Mouse (Mus musculus): ENCODE results near the gene Vkorc1l1. TPM values are rescaled to one million over a fixed set of nuclear protein-coding genes. Genes with fewer than 3 reads are reported as not detected.
A peak's percentile ranks its signal among the peaks of the same experiment; 100 is the strongest.

Gene Vkorc1l1
- total RNA-seq, 4 experiments from 2014 or later, result 22.4 to 29.6 (median 24.0) TPM

DNA sequence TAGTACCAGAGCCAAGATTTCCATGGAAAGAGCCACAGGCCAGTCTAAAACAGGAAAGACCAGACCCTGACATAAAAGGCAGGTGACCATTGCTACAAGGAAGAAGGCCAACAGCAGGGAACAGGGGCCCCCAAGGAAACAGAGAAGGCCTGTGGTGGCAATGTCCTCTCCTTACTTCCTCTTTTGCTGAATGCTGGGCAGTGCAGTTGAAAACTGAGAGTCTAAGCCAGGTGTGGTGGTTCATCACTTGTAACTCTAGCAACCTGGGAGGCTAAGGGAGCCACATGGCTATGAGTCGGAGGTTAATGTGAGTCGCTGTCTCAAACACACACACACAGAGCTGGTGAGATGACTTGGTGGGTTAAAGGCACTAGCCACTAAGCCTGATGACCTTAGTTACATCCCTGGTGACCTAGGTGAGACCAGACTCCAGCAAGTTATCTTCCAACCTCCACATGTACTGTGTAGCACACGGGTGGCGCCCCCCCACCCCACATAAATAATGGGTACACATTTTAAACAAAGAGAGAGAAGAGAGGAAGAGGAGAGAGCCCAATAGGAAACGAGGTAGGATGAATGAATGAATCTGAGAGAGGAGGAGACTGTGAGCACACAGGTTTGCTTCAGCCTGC, 59.7 kb downstream of the Vkorc1l1 start:
- no peak for DNase-seq (ENCODE audit: low spot score in 2 of 2)

DNA sequence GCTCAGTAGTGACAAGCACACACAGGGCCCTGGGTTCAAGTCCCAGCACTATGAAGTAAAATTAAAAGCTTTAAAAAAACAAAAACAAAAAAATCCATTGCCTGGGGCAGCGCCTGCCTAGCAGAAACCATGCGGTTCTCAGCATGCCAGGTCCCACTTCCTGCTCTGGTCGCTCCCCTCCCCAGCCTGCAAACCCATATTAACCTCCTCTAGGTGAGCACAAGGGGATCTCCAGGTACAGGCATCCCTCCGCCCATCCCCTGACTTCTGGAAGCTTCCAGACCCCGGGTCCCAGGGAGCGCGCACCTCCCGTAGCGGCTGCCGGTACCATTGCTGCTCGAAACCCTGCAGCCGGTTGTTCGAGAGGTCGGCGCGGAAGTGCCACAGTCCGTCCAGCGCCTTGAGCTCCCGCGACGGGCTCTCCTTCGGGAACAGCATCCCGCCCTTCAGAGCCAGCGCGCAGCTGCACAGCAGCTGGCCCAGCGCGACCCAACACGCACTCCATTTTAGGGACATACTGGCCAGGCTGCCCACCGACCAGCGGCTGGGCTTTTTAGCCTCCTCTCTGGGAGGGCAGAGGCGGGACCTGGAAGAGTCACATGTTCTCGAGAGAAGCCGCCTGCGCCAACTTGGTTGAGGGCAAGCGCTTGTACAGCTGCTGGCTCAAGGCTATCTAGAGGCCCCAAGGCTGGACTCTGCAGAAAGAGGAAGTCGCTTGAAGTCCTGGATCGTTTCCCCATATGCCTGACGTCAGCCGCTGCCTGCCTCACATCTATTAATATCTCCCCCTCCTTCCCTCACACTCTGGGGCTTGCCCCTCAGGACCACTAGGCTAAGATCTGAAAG, 60.8 kb downstream of the Vkorc1l1 start, which contains the start of gene Gusb:
Gusb (minus strand) TSS at position 749 of the 846 bp plus-strand sequence.
- DNase-seq (ENCODE audit: low spot score in 2 of 2), result peak; percentile 58 to 75

DNA sequence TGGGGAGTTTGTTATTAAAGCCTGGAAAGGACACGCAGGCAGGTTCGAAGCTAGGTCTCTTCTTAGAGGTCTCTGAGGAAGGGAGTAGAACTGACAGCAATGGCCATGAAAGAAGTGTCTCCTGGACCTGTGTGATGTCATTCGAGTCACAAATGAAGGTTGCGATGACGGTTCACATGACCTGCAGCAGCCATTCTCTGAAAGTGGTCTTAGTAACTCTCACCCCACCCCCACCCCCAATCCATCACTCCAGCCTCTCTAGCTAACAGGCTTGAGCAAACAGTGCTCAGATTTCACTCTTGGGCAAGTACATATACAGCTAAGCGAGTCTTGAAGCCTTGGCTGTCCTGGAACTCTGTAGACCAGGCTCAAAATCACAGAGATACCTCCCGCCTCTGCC, 61.5 kb downstream of the Vkorc1l1 start:
- DNase-seq (ENCODE audit: low spot score in 2 of 2), result no peak

DNA sequence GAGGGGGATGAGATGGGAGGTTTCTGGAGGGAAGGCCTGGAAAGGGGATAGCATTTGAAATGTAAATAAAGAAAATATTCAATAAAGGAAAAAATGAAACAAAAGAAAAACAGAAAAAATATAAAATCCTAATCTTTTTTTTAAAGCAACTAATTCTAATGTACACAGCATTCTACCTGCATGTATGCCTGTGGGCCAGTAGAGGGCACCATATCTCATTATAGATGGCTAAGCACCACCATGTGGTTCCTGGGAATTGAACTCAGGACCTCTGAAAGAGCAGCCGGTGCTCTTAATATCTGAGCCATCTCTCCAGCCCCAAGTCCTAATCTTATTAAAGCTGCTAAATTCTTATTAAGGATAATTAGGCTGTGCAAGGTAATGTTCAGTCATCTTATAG, 65.6 kb downstream of the Vkorc1l1 start:
- no peak for DNase-seq (ENCODE audit: low spot score in 2 of 2)

DNA sequence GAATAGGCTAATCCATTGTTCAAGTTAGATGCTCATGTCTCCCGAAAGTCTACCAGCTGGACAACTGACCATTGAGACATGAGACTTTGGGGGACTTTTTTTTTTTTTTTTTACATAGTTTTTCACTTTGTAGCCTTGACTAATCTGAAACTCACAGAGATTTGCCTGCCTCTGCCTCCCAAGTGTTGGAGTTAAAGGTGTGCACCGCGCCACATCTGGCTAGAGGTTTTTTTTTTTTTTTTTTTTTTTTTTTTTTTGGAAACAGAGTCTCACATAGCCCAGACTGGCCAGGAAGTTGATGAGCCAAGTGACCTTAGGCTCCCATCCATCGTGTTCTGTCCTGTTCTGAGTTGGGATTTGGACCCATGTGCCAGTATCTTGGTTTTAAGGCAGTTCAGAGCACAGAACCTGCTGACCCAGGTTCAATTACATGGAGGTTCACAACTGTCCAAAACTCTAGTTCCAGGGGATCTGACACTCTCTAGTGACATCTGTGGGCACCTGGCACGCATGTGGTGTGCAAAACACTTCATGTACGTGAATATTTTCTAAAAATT, 66.3 kb downstream of the Vkorc1l1 start:
- no peak for DNase-seq (ENCODE audit: low spot score in 2 of 2)

DNA sequence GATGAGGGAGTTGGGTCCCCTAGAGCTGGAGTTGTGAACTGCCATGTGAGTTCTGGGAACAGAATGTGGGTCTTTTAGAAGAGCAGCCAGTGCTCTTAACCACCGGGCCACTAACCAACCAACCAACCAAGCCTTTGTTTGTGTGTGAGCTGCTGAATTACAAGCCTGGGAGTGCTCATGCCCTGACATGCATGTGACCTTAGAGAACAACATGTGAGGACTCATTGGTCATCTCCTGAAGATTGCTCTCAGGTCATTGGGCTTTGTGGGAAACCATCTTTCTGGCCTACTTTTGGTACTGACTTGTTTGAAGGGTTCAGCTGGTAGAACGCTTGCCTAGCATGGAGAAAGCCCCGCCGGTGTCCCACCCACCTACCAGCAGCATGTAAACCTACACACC, 68.0 kb downstream of the Vkorc1l1 start:
- no peak for DNase-seq (ENCODE audit: low spot score in 2 of 2)

DNA sequence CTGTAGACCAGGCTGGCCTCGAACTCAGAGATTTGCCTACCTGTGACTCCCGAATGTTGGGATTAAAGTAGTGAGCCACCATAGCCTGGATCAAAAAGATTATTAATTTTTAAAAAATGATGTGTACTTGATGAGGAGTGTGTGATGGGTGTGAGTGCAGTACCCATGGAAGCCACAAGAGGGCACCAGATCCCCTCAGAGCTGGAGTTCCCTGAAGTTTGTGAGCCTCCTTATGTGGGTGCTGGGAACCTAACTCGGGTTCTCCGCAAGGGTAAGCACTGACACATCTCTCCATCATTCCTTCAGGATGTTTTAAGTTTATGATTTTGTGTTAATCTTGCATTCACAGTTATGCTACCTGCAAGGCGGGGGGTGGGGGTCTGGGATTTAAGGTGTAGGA, 69.2 kb downstream of the Vkorc1l1 start:
- no peak for DNase-seq (ENCODE audit: low spot score in 2 of 2)

DNA sequence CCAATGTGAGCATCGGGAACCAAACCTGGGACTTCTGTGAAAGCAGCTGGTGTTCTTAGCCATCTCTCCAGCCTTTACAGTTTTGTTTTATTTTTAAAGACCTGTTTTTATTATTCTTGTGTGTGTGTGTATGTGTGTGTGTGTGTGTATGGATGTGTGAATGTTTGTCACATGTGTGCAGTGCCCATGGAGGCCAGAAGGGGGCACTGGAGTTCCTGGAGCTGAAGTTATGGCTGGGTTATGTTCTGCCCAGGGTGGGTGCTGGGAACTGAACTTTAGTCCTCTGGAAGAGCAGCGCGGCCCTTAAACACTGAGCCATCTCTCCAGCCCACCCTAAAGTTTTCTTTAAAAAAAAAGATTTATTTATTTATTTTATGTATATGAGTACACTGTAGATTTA, 73.3 kb downstream of the Vkorc1l1 start:
- no peak for DNase-seq (ENCODE audit: low spot score in 2 of 2)

DNA sequence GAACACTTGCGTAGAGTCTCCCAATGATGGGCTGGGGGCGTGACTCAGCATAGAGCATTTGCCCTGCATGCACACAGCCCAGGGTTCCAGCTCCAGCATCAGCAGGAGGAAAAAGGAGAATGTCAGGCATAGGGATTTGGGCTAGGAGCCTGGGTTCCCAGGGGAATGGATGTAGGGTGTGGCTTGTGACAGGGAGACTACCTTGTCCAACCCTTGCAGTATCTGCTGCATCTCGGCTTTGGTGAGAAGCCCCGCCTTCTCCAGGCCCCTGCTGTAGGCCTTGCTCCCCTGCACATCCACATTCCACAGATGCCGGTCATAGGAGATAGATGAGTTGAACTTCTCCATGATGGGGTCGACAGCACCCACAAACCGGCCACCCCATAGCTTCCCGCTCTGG, 77.7 kb downstream of the Vkorc1l1 start:
- DNase-seq (ENCODE audit: low spot score in 2 of 2), result no peak

DNA sequence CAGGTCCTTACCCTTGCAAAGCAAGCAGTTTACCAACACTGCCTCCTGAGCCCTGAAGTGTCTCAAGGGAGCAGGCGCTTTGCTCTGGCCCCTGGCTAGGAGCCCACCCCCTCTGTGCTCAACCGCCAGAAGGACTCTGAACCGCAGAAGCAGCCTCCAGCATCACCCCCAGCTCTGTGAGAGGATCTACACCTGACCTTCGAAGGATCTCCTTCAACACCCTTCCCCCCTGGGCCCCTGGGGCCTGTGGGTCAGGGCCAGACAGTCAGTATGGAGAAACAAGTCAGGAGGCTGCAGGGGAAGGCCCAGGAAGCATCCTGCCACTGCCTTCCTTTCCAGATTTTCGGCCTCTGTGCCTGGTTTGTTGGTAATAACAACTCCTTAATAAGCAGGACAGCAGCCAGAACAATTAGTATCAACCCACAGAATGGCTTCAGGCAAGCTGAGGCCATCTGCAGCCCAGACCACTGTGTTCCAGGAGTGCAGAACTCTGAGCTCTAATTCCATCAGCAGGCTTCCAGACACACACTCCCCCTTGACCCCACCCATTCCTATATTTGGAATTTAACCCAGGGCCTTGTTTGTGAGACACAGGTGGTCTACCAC, 79.7 kb downstream of the Vkorc1l1 start:
- no peak for DNase-seq (ENCODE audit: low spot score in 2 of 2)

DNA sequence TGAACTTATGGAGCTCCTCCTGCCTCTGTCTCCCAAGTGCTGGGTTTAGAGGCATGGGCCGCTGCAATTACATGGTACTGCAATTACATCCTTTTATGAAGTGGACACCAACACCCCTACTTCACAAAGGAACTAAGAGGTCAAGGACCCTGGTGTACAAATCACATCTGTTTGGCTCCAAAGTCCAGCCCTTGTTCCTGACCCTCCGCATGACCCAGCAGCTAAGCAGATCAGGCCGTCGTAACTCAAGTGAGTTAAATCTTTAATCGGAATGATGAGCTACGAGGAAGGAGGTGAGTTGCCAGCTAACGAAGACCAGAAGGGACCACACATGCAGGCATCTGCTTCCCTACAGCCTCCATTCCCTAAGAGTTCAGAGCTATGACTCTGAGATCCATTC, 80.6 kb downstream of the Vkorc1l1 start:
- DNase-seq (ENCODE audit: low spot score in 2 of 2), result no peak

DNA sequence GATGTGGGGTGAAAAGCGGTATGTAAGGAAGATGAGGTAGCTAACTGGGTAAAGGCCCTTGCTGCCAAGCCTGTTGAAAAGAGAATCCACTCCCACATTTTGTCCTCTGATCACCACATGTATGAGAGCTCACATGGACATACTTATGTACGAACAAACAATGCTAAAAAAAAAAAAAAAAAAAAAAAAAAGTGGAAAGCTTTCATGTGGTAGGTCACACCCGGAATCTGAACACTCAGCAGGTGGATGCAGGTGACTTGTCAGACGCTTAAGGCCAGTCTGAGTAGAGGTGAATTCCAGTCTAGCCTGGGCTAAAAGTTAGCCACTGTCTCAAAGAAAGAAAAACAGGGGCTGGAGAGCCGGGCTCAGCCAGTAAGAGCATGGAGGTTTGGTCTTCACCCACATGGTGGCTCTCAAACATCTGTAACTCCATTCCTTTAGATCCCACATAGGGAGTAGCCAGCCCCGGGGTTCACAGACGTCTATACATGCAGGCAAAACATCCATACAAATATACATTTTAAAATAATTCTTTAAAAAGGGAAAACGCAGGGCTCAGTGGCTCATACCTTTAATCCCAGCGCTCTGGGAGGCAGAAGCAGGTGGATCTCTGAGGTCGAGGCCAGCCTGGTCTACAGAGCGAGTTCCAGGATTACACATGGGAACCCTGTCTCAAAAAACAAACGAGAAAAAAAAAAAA, 81.4 kb downstream of the Vkorc1l1 start:
- DNase-seq (ENCODE audit: low spot score in 2 of 2), result no peak

DNA sequence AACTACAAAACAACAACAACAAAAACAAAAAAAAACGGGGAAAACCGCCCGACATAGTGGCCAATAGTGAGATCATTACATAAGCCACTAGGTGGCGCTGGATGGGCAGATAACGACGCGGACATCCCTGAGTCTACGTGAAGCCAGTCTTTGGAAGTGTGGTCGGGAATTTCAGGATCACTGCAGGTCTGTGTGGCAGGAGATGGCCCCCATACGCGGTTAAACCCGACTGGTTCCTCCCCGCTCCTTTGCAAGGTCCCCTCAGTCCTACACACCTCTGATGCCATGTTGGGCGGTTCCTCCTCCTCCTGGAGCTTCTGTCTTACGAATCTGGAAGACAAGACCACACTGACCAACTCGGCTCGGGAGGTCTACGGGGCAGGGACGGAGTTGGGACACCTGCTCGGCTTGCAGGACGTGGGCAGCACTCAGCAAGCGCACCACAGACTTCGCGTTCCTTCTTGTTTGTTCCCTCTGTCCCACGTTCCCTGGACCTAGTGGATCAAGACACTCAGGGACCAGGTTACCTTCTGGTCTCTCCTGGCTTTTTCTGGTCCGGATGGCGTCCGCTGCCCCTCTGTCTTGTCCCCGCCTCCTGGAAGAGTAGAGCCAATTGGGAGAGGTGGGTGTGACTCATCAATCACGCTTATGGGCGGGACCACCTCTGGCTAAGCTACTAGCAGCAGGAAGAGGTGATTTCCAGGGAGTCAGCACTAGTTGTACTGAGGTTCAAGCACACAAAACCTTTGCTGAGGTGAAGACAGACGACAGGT, 82.2 kb downstream of the Vkorc1l1 start:
- DNase-seq (ENCODE audit: low spot score in 2 of 2), result peak; percentile 77 to 81

DNA sequence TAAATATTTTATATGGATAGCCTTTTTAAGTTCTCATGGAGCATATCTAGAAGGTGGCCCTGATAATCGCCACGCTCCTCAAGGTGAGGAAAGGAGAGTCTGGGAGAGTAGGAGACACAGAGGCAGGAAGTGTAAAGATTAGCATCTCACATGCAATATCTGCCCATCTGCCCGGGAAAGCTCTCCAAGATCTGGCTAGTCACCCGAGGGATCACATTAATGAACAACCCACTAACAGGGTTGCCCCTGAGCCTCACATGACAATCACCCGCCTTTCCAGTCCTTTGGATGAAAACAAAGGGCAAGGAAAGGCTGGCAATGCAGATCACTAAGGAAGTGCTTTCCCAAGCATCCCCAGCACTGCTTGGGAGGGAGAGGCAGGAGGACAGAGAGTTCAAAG, 85.4 kb downstream of the Vkorc1l1 start:
- no peak for DNase-seq (ENCODE audit: low spot score in 2 of 2)

DNA sequence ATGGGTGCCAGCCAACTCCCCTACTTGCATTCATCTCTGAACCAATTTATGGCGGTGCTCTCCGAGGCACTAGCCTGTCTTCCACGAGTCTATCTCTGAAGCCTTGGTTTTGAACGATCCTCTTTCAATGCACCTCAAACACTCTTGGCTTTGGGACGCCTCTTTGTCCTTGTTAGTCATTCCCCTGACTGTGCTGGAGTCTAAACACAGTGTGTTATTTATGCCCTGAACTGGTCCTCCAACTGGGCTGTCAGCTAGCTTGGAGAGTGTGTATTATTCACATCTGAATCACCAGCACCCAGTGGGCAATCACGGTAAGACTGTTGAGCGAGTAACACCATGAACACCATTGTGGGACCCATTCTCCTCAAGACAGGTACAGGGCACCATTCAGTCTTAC, 85.9 kb downstream of the Vkorc1l1 start:
- no peak for DNase-seq (ENCODE audit: low spot score in 2 of 2)

DNA sequence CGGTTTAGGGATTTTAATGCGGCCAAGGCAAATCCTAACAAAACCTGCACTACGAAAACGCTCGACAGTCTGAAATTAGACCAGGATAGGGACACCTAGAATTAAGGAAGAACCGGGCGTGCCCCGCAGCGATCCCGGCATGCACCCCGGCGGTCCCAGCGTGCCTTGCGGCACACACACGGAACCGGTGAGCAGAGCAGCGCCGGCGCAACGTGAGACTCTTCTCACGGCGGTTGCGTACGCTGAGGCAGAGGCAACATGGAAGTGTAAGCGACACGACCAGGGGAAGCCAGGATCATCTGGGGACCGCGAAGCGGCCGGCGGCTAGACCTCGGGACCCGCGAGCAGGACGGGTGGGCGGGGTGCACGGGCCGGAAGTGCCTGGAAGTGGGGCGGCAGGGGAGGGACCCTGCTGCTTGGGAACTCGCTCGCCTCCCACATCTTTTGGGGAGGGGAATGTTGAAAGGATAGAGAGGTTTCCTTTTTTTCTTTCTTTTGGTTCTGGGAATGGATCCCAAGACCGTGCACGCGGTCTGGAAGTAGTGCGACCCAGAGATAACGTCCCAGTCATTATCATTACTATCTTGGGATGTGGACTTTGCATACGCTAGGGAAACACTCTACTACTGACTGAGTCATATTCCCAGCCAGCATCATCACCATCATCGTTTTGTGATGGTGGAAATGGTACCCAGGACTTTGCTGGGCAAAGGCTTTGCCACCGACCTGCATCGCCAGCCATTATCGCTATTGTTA, 87.5 kb downstream of the Vkorc1l1 start, which contains the start of the genes Asl and Crcp:
Asl (minus strand) TSS at position 106 of the 756 bp plus-strand sequence.
Crcp (plus strand) TSS at position 149 of the 756 bp plus-strand sequence.
- peak; percentile 63 to 69 for DNase-seq (ENCODE audit: low spot score in 2 of 2)

DNA sequence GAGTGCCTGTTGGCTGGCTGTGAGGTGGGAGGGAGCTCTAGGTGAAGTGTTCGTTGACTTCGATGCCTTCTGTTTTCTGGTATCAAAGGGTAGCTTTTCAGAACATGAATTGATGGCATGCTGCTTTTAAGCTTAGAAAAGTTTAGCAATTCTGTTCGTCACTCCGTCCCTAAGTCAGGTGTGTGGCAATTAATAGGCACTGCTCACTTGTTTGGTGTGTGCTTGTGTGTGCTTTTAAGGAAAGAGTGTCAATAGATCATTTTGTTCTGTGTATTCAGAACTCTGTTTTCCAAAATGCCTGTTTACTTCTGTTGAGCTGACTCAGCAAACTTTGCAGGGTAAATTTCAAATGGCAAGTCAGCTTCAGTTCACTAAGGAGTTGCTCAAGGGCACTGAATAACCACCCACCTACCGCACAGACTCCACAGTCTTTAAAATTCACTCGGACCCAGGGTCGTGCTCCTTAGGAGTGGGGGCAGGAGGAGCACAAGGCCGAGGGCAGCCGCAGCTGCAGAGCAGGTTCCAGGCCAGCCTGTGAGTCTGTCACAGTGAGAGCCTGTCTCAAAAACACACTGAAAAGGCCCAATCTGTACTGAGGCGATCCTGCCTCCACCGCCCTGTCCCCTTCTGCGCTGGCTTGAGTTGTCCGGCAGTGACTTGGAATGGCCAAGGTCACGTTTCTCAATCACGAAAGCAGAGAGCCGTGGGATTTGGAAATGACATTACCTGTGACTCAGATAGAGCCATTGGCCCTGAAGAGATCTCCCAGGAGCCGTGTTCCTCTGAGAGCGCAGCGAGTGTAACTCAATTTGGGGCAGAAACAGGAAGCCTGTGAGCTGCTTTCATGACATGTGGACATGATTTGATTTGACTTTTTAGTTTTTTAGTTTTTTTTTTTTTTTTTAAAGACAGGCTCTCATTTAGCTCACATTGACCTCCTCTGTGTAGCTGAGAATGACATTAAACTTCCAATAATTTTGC, 89.9 kb downstream of the Vkorc1l1 start:
- DNase-seq (ENCODE audit: low spot score in 2 of 2), result no peak

DNA sequence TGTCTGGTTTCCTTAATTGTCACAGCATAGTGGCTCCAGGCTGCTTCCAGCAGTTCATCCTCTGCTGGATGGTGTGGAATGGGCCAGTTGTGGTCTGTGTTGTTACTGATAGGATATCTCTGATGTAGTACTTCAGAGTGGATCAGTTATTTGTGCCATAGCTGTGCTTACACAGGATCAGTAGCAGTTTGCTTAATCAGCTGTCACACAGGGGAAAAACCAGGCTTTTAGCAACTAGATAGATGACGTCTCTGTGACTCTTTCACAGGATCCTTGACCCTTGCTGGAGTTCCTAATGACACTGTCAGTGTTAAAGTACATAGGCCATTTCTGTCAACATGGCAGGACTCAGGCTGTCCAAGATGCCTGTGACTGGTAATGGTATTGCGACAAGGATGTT, 92.1 kb downstream of the Vkorc1l1 start:
- no peak for DNase-seq (ENCODE audit: low spot score in 2 of 2)

All from gastrocnemius, adult 8-10 months (tissue).